ENCODE assay signal across 8 mouse cellular contexts in genomic region chr11:101442127-101442693, GRCm38 (mm10). TPM values are rescaled to one million over a fixed set of nuclear protein-coding genes. Genes with fewer than 3 reads are reported as not detected.
DNase-seq lines count a peak whose midpoint lies in the region; ATAC-seq and TF ChIP-seq lines count a peak whose summit lies in the region.

Gene Rpl27, plus strand, starts transcription at chr11:101442298.

- peak within 1 kb of the TSS; percentile 76 for H3K27ac ChIP-seq in bone marrow macrophage, adult 2 months (ENCODE audit: insufficient read depth, low read depth, low read length)
- H3K27ac ChIP-seq in embryonic fibroblast, embryonic 13.5 days (ENCODE audit: insufficient read depth, low read length): peak within 1 kb of the TSS; percentile 45
- H3K27ac ChIP-seq in kidney, embryonic 14.5 days (ENCODE audit: low read depth, low read length): peak within 1 kb of the TSS; percentile 86
- H3K27ac ChIP-seq in limb, embryonic 15.5 days: peak within 1 kb of the TSS; percentile 91

- H3K4me2 ChIP-seq in kidney, embryonic 14.5 days (replicated peaks; ENCODE audit: low read depth, low read length): peak within 1 kb of the TSS; percentile 71
- H3K4me2 ChIP-seq in limb, embryonic 15.5 days: peak within 1 kb of the TSS; percentile 67

- WGBS in kidney, embryonic 14.5 days: under 1% methylated on average over 42 of the region's 42 CpGs
- WGBS in limb, embryonic 15.5 days: under 1% methylated on average over 42 of the region's 42 CpGs

- TF ChIP-seq CTCF in bone marrow macrophage, adult 2 months (IDR thresholded peaks at IDR 0.05; ENCODE audit: low read depth, low read length): no peak
- peak; percentile 36; the same call in 1 of the 2 replicates for TF ChIP-seq CTCF in embryonic fibroblast, embryonic 13.5 days (IDR thresholded peaks at IDR 0.05; ENCODE audit: borderline replicate concordance, insufficient read depth, low read length)

- H3K4me1 ChIP-seq in bone marrow macrophage, adult 2 months (ENCODE audit: control insufficient read depth, insufficient read depth, low read length): peaks cover 9% of the 10 kb centered on the region
- H3K4me1 ChIP-seq in embryonic fibroblast, embryonic 13.5 days (ENCODE audit: control insufficient read depth, insufficient read depth, low read length): no peaks in the 10 kb centered on the region
- peaks cover 6% of the 10 kb centered on the region; the same call in 1 of the 2 replicates for H3K4me1 ChIP-seq in kidney, embryonic 14.5 days (ENCODE audit: control insufficient read depth, insufficient read depth, low read length)
- H3K4me1 ChIP-seq in limb, embryonic 15.5 days: peaks cover 20% of the 10 kb centered on the region

- peak; percentile 100 for DNase-seq in A20 (ENCODE audit: low read depth, low spot score)
- peak; percentile 98 for DNase-seq in heart, adult 9 months (ENCODE audit: low spot score in 2 of 2)
- peak; percentile 93 to 96 for DNase-seq in monocyte, adult 2 months (ENCODE audit: low read depth in 1 of 2, low spot score in 2 of 2)
- DNase-seq in spleen, postnatal 36 days (ENCODE audit: low spot score in 2 of 2): peak; percentile 98 to 99

- H3K36me3 ChIP-seq in kidney, embryonic 14.5 days (ENCODE audit: control insufficient read depth, insufficient read depth, low read length): peaks cover 27% of the 10 kb centered on the region
- peaks cover 27% of the 10 kb centered on the region for H3K36me3 ChIP-seq in limb, embryonic 15.5 days

- H3K4me3 ChIP-seq in bone marrow macrophage, adult 2 months (ENCODE audit: insufficient read depth, low read length): peak within 1 kb of the TSS; percentile 84
- peak within 1 kb of the TSS; percentile 100 for H3K4me3 ChIP-seq in embryonic fibroblast, embryonic 13.5 days (ENCODE audit: insufficient read depth, low read length)
- peak within 1 kb of the TSS; percentile 69 for H3K4me3 ChIP-seq in kidney, embryonic 14.5 days (ENCODE audit: low read length)
- H3K4me3 ChIP-seq in limb, embryonic 15.5 days: peak within 1 kb of the TSS; percentile 76

- H3K9ac ChIP-seq in kidney, embryonic 14.5 days (ENCODE audit: low read depth, low read length): peak within 1 kb of the TSS; percentile 88
- H3K9ac ChIP-seq in limb, embryonic 15.5 days: peak within 1 kb of the TSS; percentile 84

- H3K9me3 ChIP-seq in kidney, embryonic 14.5 days (ENCODE audit: control insufficient read depth, low read length): no peaks in the 10 kb centered on the region
- no peaks in the 10 kb centered on the region for H3K9me3 ChIP-seq in limb, embryonic 15.5 days

- peak; percentile 97 for ATAC-seq in kidney, embryonic 14.5 days (ENCODE audit: low FRiP score, low TSS enrichment)
- peak; percentile 98 for ATAC-seq in limb, embryonic 15.5 days (ENCODE audit: insufficient number of reproducible peaks, low FRiP score, low TSS enrichment, low read depth)

- H3K27me3 ChIP-seq in kidney, embryonic 14.5 days (ENCODE audit: control insufficient read depth, insufficient read depth, low read length): no peaks in the 10 kb centered on the region
- H3K27me3 ChIP-seq in limb, embryonic 15.5 days: no peaks in the 10 kb centered on the region

- TF ChIP-seq POLR2A in bone marrow macrophage, adult 2 months (IDR thresholded peaks at IDR 0.05; ENCODE audit: borderline replicate concordance, low read depth, low read length): no peak
- peak; percentile 86 for TF ChIP-seq POLR2A in embryonic fibroblast, embryonic 13.5 days (IDR thresholded peaks at IDR 0.05; ENCODE audit: low read depth, low read length)

RNA-seq across cellular contexts. Expression of gene Rpl27, which starts in this region (rescaled TPM):
- 519 and 718 TPM in 2 replicates for polyA plus RNA-seq in bone marrow macrophage, adult 2 months (2012; ENCODE audit: insufficient read depth, insufficient read length, missing spikeins)
- polyA plus RNA-seq in embryonic fibroblast, embryonic 13.5 days (2011; ENCODE audit: insufficient read length, low read depth, missing spikeins): 668 and 702 TPM in 2 replicates
- polyA plus RNA-seq in kidney, embryonic 14.5 days (2014; fragmentation: Nextera tagmentation; extraction: Ambion mirVana): 430 and 578 TPM in 2 replicates
- polyA plus RNA-seq in limb, embryonic 15.5 days (2015; fragmentation: Nextera tagmentation; extraction: Ambion mirVana): 262 and 315 TPM in 2 replicates

Comparison
In these comparisons a context has a peak if more than half of its experiments do, and no peak if none do; other contexts are left out.
1. Peak in every context shown above with its lines: DNase-seq, ATAC-seq, H3K4me3 ChIP-seq and H3K27ac ChIP-seq.